Comparison of ENCODE assay signal across 17 mouse cellular contexts in genomic region chr7:74330117-74330857, GRCm38 (mm10).
DNase-seq lines count a peak whose midpoint lies in the region; ATAC-seq and TF ChIP-seq lines count a peak whose summit lies in the region.
"Had no signal": no experiment of that assay in that cellular context is flagged by ENCODE, and none has a peak within 500 bp of the region (broad histone marks: within the 10 kb centered on the region; RNA-seq: fewer than 3 reads in every experiment).

No protein-coding gene starts in this region.

- no peak overlapping the region for H3K4me2 ChIP-seq in forebrain, postnatal 0 days (ENCODE audit: low read depth)
- H3K4me2 ChIP-seq in forebrain, embryonic 16.5 days (ENCODE audit: low read length): no peak overlapping the region
- no peak overlapping the region for H3K4me2 ChIP-seq in neural tube, embryonic 12.5 days (replicated peaks)
- no peak overlapping the region for H3K4me2 ChIP-seq in neural tube, embryonic 15.5 days
- H3K4me2 ChIP-seq in hindbrain, embryonic 12.5 days (replicated peaks): no peak overlapping the region
- H3K4me2 ChIP-seq: heart, embryonic 15.5 days; liver, embryonic 11.5 days; stomach, embryonic 15.5 days had no signal

- no peak overlapping the region for H3K9ac ChIP-seq in forebrain, postnatal 0 days
- no peak overlapping the region for H3K9ac ChIP-seq in forebrain, embryonic 16.5 days (replicated peaks; ENCODE audit: low read depth, low read length)
- H3K9ac ChIP-seq in neural tube, embryonic 12.5 days: no peak overlapping the region
- no peak overlapping the region for H3K9ac ChIP-seq in neural tube, embryonic 15.5 days (replicated peaks)
- no peak overlapping the region for H3K9ac ChIP-seq in hindbrain, embryonic 12.5 days
- H3K9ac ChIP-seq: heart, embryonic 15.5 days; stomach, embryonic 15.5 days had no signal

- H3K27me3 ChIP-seq in forebrain, postnatal 0 days (ENCODE audit: insufficient read depth, low read length): no peaks in the 10 kb centered on the region
- H3K27me3 ChIP-seq in forebrain, embryonic 16.5 days (replicated peaks; ENCODE audit: control insufficient read depth, insufficient read depth, low read length): no peaks in the 10 kb centered on the region
- H3K27me3 ChIP-seq in neural tube, embryonic 12.5 days (replicated peaks): no peaks in the 10 kb centered on the region
- H3K27me3 ChIP-seq in neural tube, embryonic 15.5 days (replicated peaks): no peaks in the 10 kb centered on the region
- no peaks in the 10 kb centered on the region for H3K27me3 ChIP-seq in hindbrain, embryonic 12.5 days
- H3K27me3 ChIP-seq: heart, embryonic 15.5 days; megakaryocyte, embryonic 14.5 days; stomach, embryonic 15.5 days had no signal

- no peaks in the 10 kb centered on the region for H3K36me3 ChIP-seq in forebrain, postnatal 0 days (ENCODE audit: insufficient read depth)
- no peaks in the 10 kb centered on the region for H3K36me3 ChIP-seq in forebrain, embryonic 16.5 days (ENCODE audit: control insufficient read depth, insufficient read depth)
- H3K36me3 ChIP-seq in neural tube, embryonic 12.5 days: no peaks in the 10 kb centered on the region
- H3K36me3 ChIP-seq in neural tube, embryonic 15.5 days: no peaks in the 10 kb centered on the region
- no peaks in the 10 kb centered on the region for H3K36me3 ChIP-seq in hindbrain, embryonic 12.5 days
- H3K36me3 ChIP-seq: heart, embryonic 15.5 days; stomach, embryonic 15.5 days had no signal

- no peaks in the 10 kb centered on the region for H3K4me1 ChIP-seq in forebrain, postnatal 0 days (ENCODE audit: insufficient read depth)
- peaks cover 7% of the 10 kb centered on the region for H3K4me1 ChIP-seq in forebrain, embryonic 16.5 days (replicated peaks; ENCODE audit: control insufficient read depth, insufficient read depth, low read length)
- H3K4me1 ChIP-seq in neural tube, embryonic 12.5 days: peaks cover 8% of the 10 kb centered on the region
- H3K4me1 ChIP-seq in neural tube, embryonic 15.5 days: peaks cover 13% of the 10 kb centered on the region
- H3K4me1 ChIP-seq in hindbrain, embryonic 12.5 days: peaks cover 13% of the 10 kb centered on the region
- H3K4me1 ChIP-seq: heart, embryonic 15.5 days; stomach, embryonic 15.5 days had no signal

- no peak for TF ChIP-seq CTCF in forebrain, postnatal 0 days (IDR thresholded peaks at IDR 0.05; ENCODE audit: low read depth)

- WGBS in forebrain, postnatal 0 days: 64% methylated on average over 7 of the region's 7 CpGs
- WGBS in forebrain, embryonic 16.5 days: 68% methylated on average over 7 of the region's 7 CpGs
- 61% methylated on average over 7 of the region's 7 CpGs for WGBS in neural tube, embryonic 12.5 days
- 57% methylated on average over 7 of the region's 7 CpGs for WGBS in neural tube, embryonic 15.5 days
- WGBS in hindbrain, embryonic 12.5 days: 60% methylated on average over 7 of the region's 7 CpGs

- H3K4me3 ChIP-seq in forebrain, postnatal 0 days (ENCODE audit: low read depth, low read length): no peak overlapping the region
- no peak overlapping the region for H3K4me3 ChIP-seq in forebrain, embryonic 16.5 days (replicated peaks; ENCODE audit: low read length)
- H3K4me3 ChIP-seq in neural tube, embryonic 12.5 days: no peak overlapping the region
- no peak overlapping the region for H3K4me3 ChIP-seq in neural tube, embryonic 15.5 days (replicated peaks)
- no peak overlapping the region for H3K4me3 ChIP-seq in hindbrain, embryonic 12.5 days
- H3K4me3 ChIP-seq: heart, embryonic 15.5 days; left cerebral cortex, adult 2 months; megakaryocyte, embryonic 14.5 days; stomach, embryonic 15.5 days had no signal

- H3K27ac ChIP-seq in forebrain, postnatal 0 days (ENCODE audit: low read depth, low read length): 0 out of 2 replicates have a peak overlapping the region, but pooled peaks have one; percentile 1
- no peak overlapping the region for H3K27ac ChIP-seq in forebrain, embryonic 16.5 days (ENCODE audit: low read length)
- H3K27ac ChIP-seq in neural tube, embryonic 12.5 days: no peak overlapping the region
- no peak overlapping the region for H3K27ac ChIP-seq in neural tube, embryonic 15.5 days (replicated peaks)
- no peak overlapping the region for H3K27ac ChIP-seq in hindbrain, embryonic 12.5 days
- H3K27ac ChIP-seq: heart, embryonic 15.5 days; left cerebral cortex, adult 2 months had no signal

- H3K9me3 ChIP-seq in forebrain, postnatal 0 days (ENCODE audit: low read length): no peaks in the 10 kb centered on the region
- no peaks in the 10 kb centered on the region for H3K9me3 ChIP-seq in forebrain, embryonic 16.5 days (ENCODE audit: control insufficient read depth, low read length)
- no peaks in the 10 kb centered on the region for H3K9me3 ChIP-seq in neural tube, embryonic 12.5 days
- H3K9me3 ChIP-seq in neural tube, embryonic 15.5 days (replicated peaks): no peaks in the 10 kb centered on the region
- no peaks in the 10 kb centered on the region for H3K9me3 ChIP-seq in hindbrain, embryonic 12.5 days (replicated peaks)
- H3K9me3 ChIP-seq: heart, embryonic 15.5 days; megakaryocyte, embryonic 14.5 days; stomach, embryonic 15.5 days had no signal

- no peak for DNase-seq in forebrain, postnatal 0 days
- no peak for DNase-seq in left cerebral cortex, adult 9 months (ENCODE audit: low spot score in 2 of 2)
- DNase-seq in cerebellum, adult 18-20 months: no peak
- DNase-seq: adrenal gland, adult 2 months; B cell, adult 2 months; cerebellum, adult 9-10 months; heart, adult 11 months; thymus, postnatal 25 days had no signal

- ATAC-seq in forebrain, postnatal 0 days: no peak
- no peak for ATAC-seq in forebrain, embryonic 16.5 days
- peak; percentile 41; the same call in 1 of the 2 replicates for ATAC-seq in neural tube, embryonic 12.5 days (ENCODE audit: low FRiP score, low read depth)
- ATAC-seq in neural tube, embryonic 15.5 days (ENCODE audit: low FRiP score): no peak
- ATAC-seq in hindbrain, embryonic 12.5 days (ENCODE audit: low FRiP score): peak; percentile 58

Comparison
In these comparisons a context has a peak if more than half of its experiments do, and no peak if none do; other contexts are left out.
1. ATAC-seq: peak in neural tube, embryonic 12.5 days (single experiment) and hindbrain, embryonic 12.5 days (single experiment); none in forebrain, postnatal 0 days (single experiment), forebrain, embryonic 16.5 days (single experiment) and neural tube, embryonic 15.5 days (single experiment).